Mouse (Mus musculus) spleen, postnatal 36 days (tissue): ENCODE data around the gene Elovl6.

Experiments used
- DNase-seq, 2 experiments: peaks; one replicate each; pipeline ENCODE4 v3.0.0; 2022; ENCODE audit warnings: low spot score in 2 of 2, mixed read lengths in 1 of 2

Gene Elovl6

DNA sequence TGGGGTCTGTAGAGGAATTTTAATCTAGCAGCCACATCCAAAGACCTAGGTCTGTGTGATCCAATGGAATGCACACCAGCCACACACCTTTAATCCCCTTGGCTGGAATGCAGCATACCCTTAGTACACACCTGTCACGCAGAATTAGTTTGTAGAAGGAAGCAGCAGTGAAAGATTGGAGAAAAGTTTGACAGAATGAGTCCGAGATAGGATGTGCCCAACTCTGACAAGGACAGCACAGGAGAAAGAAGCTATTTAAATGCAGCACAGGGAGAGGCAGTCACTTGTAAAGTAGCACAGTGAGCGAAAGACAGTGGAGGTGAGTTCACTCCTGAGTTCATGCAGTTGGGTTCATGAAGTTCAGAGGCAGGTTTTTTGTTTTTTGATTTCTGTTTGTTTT lies 11.2 kb downstream of the Elovl6 start:
- no peak for DNase-seq

DNA sequence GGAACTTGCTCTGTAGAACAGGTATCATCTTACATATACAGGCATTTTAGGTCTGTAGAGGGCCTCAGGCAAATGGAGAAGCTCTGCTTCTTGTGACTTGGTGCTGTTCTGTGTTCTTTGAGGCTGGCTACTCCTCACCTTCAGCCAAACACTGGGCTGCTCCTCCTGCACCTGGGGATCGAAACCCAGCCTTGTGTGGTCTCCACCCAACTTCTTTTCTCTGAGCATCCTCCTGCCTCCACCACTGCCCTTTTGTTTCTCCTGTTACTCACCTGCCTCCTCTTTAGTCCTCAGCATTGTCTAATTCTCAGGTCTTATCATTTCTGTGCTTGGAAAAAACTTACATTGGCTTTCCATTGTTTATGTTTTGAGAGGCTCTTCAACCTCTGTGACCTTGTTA lies 12.1 kb downstream of the Elovl6 start:
- DNase-seq: no peak

DNA sequence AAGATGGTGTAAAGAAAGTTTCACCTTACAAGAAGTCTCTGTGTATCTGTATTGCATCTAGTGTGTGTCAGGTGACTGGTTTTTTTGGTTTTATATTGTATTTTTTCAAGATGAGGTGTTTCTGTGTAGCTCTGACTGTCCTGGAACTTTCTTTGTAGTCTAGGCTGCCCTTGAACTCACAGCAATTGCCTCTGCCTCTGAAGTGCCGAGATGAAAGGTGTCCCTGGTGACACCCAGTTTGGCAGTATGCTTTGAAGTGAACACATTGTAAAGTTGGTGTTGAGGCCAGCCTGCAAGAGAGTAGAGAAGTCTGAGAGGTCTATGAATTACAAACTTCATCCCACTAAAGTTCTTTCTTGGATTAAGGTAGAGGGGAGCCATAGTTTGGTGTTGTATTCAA lies 13.1 kb downstream of the Elovl6 start:
- DNase-seq: no peak

DNA sequence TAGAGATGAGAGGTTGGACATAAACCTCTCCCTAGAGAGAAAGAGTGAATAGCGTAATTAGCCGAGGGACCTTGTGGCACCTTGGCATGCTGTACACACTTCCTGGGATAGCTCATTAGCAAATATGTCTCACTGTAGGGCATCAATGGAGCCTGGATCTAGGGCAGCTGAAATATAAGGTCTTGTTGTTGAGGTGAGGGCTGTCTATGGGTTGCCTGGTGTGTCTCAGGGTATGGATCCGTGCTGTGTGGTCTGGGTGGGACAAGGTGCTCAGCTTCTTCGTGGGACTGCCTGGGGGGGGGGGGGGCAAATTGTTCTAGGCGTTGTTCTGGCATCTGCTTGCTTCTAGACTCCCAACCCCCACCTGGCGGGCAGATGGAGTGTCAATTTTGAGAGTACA lies 13.6 kb downstream of the Elovl6 start:
- DNase-seq: no peak

DNA sequence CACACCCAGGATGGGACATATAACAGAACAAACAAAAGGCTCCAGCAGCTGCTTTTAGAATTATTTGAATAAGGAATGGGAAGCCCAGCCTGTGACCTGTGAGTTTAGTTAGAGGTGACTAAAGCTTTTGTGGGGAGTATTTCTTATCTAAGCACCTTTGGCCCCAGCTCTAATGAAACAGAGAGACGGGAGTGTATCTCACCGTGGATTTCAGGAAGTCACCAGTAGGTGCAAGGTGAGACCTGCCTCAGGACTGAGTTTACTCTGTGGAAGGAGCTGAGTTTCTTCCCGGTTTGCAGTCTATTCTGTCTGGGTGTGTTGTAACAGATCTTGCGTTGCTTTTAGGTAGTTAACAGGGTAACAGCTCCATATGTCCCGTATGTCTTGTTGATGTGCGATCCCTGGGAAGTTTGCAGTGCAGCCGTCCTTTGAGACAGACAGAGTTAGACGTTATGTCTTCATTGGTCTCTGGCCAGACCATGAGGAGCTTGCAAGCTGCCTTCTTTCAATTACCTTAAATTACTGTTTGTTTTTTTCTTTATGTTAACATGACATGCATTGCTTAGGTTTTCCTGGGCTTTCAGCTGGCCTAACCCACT lies 15.8 kb downstream of the Elovl6 start:
- DNase-seq: no peak

DNA sequence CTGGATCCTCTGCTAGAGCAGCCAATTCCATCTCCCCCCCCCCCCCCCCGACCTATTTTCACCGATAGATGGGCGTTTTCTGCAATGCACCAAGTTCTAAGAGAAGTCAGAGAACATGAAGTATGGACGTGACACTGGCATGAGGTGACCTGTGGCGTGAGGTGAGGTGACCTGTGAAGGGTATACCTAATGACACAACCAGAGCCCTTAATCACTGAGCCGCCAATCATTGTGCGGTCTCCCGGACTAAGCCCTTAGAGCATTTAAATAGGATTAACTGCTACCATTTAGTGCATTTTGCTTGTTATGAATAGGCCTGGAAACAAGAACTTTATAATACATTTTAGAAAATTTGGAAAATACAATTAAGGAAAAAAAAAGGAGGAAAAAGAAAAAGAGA lies 16.6 kb downstream of the Elovl6 start:
- no peak for DNase-seq

DNA sequence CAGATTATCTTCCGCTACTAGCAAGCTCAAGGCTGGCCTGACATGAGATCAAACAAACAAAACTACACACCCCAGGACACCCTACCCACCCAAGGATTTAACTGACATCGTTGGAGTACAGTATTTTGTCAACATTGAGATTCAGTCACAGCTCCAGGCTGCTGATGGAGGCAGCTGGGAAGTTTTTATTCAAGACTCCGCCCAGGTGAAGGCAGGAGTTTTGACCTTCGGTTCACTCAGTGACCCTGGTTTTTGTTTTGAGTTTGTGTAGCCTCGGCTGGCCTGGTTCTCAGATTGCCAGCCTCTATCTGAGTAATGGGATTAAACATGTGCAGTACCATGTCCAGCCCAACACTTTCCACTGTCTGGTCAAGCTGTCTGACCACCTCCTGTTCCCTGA lies 17.4 kb downstream of the Elovl6 start:
- DNase-seq: no peak

DNA sequence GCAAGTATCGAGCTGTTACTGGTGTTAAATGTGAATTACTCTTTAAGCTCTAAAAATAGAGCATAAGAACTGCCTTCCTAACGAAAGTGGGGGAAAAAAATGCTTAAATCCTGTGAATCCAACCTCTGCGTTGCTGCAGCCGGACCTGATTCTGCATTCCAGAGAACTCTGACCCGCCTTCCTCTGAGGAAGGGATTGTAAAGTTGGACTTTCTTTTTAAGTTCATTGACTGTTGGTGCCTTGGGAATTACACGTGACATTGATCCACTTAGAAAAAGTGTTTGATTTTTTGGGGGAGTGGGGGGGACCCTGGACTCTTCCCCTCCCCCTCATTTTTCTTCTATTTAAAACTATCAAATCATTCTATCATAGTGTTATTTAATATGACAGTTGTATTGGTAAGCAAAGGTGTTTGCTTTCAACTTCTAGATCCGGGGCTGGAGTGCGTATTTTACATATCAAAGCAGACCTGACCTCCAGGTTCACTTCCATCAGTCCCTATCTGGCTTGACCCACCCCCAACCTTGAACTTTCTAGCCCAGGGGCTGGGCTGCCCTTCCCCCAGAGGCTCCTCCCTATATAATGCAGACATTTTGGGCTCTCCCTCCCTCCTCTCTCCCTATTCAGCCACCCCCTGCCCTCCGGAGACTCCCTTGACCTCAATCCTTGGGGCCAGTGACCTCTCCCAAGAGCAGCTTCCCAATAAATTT lies 19.6 kb downstream of the Elovl6 start:
- DNase-seq: no peak

DNA sequence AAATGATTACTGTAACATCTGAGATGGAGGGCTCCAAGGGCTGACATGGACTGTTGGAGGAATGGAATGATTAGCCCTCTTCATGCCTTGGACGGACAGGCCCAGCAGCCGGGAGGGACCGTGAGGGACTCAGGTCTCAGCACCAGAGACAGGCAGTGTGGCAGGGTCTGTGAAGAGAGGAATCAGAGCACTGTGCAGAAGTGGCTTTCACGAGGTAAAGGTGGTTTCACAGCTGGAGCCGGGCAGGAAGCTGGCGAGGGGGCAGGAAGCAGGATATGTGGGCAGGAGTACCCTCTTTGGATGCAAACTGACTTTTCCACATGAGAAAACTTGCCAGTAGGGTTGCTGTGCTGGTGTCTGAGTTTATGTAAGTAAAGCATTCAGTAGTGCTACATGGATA lies 20.2 kb downstream of the Elovl6 start:
- no peak for DNase-seq

DNA sequence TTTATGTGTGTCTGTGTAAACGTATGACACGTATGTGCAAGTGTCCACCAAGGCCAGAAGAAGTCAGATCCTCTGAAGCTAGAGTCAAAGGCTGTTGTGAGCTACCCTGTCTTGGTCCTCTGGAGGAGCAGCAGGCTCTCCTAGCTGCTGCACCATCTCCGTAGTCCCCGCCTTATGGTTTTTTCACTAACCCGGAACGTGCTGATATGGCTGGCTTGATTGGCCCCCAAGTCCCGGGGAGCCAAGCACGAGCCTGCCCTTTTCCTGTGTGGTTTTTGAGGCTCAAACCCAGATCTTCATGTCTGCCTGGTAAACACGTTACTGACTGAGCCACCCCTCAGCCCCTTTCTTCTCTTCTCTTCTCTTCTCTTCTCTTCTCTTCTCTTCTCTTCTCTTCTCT lies 21.0 kb downstream of the Elovl6 start:
- peak; percentile 79 to 81 for DNase-seq

DNA sequence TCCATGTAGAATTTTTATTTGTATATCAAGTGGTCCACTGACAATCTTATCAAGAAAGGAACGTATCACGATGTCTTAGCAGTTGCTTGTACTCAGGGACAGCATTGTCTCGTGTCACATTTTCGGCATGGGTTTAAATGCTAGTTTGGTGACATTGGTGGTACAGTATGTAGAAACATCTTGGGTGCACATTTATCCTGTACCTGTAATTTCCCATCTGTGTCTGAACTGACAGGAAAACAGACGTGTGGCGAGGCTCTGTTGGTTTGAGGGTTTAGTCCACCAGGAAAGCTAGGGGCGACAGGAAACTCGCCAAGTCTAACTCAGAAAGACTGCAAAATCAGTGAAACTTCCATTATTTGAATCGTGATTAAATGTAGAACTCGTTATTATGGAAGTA lies 21.5 kb downstream of the Elovl6 start:
- DNase-seq: no peak

DNA sequence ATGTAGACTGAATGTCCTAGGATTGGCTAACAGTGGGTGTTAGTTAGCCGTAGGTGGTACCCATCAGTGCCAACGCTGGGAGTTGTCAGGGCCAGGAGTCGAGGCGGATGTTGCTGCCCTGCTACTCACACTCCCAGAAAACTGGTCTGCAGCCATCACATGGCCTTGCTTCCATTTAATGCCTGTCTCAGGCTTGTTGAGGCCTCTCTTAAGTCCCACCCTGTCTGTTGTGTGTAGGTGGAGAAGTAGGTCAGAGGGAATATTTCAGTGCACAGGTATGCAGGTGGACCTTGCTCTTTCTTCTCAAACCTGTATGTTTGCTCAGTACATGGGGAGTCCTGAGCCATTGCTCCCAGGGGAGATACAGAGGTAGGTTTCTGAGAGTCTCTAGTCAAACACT lies 22.3 kb downstream of the Elovl6 start:
- no peak for DNase-seq

DNA sequence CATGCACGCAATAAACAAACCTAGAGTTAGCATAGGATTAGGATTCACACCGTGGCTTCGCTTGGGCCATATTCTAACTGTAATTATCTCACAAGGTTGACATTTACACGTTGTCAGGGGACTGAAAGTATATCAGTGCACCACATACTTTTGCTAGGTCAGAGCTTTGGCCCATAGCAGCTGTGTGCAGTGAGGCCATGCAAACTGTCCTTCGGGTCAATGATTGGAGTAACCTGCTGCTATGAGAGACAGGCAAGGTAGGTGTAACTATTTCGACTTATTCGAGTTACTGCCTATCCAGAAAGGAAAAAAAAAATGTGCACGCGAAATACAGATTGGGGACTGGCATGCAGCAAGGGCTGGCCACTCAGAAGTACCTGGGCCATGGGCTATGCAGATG lies 24.9 kb downstream of the Elovl6 start:
- DNase-seq: no peak

DNA sequence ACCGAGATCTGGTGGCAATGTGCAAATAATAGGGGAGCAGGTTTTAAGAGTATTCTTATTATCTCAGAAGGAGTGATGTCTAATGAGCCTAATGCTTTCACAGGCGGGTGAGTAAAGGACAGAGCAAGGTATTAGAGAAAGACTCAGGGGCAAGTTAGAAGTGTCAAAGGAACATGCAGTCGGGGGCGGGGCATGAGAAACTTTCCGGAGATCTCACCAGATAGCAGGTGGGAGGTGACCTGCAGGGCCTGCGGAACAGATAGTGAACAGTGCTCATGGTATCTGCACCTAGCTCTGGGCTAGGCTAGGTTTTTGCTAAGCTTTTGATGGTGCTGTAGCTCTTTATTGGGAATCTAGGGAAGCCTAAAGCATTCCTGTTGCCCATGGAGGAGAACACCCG lies 25.4 kb downstream of the Elovl6 start:
- DNase-seq: peak in 1 of 2 experiments; percentile 20

DNA sequence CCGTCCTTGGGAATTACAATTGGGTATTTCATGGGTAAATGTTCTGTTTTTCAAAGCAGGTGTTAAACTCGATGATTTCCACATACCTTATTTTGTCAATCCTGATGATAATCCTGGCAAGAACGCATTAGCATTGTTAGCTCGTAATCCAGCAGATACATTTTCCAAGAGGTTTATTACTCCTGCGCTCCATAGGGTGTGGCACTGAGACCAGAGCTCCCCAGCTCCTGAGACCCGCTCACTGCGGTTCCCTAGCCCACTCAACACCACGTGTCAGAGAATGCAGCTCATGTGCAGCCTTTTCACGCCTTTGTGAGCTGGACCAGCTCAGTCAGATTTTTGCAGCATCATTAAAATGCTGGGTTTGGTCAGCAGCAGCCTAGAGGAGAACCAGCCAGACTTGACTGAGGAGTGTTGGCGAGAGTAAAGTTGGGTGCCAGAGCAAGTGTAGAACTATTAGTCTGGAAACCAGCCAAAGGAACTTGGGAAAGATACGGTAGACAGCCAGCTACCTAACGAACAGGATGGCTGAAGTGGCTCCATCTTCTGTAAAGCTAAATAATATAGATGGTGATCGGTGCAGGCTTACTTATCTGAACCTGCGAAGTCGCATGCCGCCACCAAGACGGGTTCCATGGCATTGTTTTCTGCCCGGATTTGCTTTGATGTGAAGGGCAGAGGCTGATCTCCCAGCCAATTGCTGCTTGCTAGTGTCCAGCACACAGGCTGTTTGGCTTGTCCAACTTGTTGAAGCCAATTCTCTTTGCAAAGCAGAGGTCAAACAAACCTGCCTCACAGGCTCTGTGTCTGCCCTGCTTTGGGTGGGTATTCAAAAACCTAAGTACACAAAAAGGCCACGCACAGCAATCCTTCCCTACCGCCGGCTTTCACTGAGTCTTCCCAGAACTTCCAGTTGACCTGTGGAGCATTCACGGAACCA lies 26.1 kb downstream of the Elovl6 start:
- no peak for DNase-seq

DNA sequence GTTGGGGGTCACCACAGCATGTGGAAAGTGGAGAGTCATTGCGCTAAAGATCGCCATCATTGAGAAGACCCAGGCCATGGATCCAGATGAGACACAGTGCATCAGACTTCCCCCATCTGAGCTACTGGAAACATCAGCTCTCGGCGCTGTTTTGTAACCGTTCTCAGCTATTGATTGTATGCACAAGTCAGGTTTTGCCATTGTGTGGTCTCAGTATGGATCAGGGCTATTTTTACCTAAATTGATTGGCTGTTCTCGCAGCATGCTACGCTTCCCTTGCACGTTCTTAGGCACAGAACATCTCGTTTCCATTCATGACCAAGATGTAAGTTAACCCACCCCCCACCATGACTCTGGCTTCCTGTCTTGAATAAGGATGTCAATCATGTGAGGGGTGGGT lies 27.9 kb downstream of the Elovl6 start:
- no peak for DNase-seq

DNA sequence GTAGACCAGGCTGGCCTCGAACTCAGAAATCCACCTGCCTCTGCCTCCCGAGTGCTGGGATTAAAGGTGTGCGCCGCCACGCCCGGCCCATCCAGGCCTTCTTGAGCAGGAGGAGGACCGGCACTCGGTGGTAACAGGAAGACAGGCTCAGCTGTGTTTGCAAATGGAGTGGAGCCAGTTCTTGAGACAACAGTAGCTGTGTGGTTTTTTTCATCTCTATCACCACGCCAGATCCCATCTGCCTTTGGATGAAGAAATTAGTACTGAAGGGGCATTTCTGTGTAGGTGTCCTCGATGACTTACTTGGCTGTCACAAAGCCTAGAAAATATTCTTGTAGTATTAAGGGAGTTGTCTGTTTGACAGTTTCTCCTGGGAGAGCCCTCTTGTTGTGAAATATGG lies 28.9 kb downstream of the Elovl6 start:
- no peak for DNase-seq

DNA sequence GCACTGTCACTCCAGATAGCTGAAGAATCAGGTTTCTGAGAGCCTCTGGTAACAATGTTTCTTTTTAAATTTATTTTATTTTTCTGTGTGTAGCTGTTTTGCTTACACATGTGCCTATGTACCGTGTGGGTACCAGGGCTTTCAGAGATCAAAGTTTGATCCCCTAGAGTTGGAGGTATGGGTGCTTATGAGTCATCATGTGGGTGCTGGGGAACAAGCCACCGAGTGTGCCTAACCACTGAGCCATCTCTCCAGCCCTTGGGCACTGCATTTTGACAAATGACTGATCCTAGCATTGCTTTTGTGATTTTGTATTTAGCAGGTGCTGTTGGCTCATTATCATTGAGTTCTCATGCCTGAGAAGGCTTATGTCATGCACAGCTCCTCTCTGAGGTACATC lies 29.7 kb downstream of the Elovl6 start:
- DNase-seq: no peak

DNA sequence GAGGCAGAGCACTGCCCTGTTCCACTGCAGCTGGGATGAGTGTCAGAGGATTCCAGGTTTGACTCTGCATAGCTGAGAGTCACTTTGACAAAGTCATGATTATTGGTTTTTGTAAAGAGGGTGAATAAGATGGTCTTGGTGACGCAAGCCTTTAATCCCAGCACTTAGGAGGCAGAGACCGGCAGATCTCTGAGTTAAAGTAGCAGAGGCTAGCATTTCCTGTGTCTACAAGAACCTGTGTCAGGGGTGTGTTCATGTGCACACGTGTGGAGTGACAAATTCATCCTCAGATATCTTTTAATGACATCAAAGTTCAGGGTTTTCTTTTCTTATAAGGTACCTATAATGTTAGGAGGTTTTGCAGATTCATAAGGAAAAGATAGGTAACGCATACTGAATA lies 30.3 kb downstream of the Elovl6 start:
- DNase-seq: no peak

DNA sequence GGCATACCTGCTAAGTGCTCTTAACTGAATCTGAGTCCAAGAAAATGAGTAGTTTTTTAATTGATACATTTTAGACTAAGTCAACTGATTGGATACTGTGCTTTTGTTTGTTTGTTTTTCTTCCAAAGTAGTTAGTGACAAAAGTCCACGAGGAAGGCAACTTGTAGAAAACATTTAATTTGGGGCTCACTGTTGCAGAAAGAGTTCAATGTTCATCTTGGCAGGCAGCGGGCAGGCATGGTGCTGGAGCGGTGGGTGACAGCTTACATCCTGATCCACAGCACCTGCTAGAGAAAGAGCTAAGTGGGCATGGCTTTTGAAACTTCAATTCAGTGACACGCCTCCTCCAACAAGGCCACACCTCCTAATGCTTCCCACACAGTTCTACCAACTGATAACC lies 31.7 kb downstream of the Elovl6 start:
- DNase-seq: no peak

DNA sequence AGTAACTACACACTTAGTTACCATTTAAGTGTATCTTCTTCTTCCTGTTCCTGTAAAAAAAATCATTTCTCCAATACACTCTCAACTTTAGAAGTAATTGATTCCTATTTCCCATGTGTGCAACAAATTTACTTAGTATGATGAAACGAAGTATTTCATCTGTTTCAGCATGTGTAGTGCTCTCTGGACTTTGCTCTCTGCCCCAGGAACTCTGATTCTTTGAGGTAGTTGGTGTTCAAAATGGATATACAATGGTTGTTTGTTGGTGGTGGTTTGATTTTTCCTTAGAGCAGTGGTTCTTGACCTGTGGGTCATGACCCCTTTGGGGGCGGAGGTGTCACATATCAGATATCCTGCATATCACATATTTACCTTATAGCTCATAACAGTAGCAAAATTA lies 32.7 kb downstream of the Elovl6 start:
- no peak for DNase-seq

DNA sequence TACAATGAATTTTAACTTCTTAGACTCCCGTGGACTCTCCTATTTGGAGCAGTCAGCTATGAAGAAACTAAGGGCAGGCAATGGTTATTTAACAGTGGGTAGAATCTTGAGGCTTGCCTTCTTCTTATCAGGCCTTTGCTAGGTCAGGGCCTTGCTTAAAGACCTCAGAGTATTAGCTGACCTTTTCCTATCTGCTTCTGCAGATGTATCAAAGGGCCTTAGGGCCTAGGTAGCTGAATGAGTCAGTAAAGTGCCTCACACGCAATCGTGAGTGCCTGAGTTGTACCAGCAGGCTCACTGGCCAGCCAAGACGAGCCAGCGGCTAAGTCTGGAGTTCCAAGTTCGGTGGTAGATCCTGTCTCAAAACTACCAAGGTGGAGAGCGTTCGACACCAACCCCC lies 33.3 kb downstream of the Elovl6 start:
- no peak for DNase-seq

DNA sequence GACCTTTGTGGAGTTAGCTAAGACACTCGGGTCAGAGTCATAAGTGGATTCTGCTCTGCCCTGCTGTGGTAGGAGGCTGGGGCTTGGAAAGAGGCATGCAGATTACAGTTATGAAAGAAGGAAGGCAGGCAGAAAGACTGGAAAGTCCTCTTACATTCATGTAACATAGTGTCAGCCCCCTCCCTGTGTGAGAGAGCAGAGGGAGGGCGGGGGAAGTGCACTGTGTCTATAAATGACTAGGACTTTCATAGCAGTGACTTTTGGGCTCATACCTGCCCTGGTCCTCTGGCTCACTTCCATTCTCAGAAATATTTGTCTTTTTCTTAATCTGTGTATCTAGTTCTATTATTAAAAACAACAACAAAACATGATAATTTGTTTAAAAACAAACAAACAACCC lies 33.9 kb downstream of the Elovl6 start:
- no peak for DNase-seq
